Mouse (Mus musculus) urinary bladder, adult 2 months (tissue): Measurements from ENCODE around the gene Entr1. TPM values are rescaled to one million over a fixed set of nuclear protein-coding genes. Genes with fewer than 3 reads are reported as not detected.
"Not testable (repeated sequence)": the region's sequence is repeated elsewhere in the genome, so short reads cannot be mapped to it uniquely, and the experiment has no call there.

Source experiments
- DNase-seq: peaks from one replicate; pipeline ENCODE4 v3.0.0; 2022; ENCODE audit warnings: low spot score
- polyA plus RNA-seq: library from polyadenylated mRNA; depleted of rRNA; stranded (reverse); fragments of >200 nt; gene quantifications from 2 replicates; pipeline ENCODE4 v1.2.3, GENCODE M21; 2012

Entr1 gene
- polyA plus RNA-seq, 1 experiment, result 140 TPM

DNA sequence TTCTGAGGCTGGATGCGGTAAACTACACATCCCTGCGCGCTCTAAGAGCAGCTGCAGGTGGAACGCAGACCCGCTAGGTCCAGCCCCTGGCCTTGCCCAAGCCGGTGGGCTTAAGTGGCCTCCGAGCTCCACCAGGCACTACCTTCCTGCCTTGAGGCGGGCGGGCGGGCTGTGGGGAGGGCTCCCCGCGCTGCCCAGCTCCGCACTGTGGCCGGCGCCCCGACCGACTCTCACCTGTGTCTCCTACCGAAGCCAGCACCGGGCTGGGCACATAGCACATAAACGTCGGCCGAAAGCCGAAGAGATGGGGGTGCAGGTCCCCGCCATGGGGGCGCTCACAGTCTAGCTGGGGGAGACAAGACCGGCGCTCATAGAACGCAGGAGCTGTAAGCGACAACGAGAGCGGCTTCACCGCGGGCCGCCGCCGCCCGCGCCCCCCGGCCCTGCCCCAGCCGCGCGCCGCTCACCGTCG lies 398 bp downstream of the Entr1 start:
- DNase-seq, result no peak

DNA sequence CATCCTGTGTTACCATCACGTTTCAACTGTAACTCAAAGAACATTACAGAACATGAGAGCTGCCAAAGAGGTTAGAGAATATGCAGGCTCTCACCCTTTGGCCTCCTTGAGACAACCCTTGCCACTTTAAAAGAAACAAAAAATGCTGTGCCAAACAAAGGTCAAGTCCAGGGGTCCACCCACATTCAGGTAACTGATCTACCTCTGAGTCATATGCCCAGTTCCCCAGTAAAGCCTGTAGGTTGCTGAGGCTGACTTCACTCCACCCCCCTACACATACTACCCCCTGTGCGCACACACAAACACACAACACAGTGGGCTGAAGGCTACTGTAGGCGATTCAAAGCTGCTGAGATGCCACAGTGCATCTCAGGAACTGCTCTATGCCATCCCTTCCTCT lies 1.4 kb downstream of the Entr1 start:
- DNase-seq, result no peak

DNA sequence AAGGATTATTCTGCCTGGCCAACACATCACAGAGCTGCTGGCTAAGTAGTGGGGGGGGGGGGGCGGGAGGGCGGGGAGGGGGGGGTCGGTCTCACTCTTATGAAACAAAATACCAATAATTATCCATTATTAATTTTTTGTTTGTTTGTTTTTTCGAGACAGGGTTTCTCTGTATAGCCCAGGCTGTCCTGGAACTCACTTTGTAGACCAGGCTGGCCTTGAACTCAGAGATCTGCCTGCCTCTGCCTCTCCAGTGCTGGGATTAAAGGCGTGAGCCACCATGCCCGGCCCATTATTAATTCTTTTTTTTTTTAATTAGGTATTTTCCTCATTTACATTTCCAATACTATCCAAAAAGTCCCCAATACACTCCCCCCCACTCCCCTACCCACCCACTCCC lies 8.2 kb downstream of the Entr1 start:
- DNase-seq, result not testable (repeated sequence)

DNA sequence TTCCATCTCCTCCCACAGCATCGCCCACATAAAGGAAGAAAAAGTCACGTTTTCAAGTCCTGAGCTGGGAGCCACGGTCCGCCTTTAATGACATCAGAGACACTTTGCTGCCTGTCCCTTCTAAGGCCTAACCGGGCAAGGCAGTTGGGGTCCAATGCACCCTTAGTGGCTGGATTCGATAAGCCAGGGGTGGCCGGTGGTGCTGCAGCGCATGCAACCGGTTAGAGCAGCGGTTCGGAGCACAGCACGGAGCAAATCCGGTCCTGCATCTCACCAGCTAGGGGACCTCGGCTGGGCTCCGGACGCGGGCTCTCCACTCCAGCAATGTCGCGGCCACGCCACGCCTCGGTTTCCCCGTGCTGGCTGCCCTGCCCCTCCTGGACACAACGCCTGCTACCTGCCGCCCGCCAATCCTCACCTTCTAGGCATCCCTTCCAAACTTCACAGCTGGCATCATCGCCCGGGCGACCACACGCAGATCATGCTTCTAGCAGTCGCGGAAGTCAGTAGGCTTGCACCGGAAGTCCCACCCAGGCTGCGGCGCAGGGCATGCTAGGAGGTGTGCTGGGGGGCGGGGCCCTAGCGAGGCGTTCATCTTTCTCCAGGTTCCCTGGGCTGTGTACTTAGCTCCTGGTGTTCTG lies 8.9 kb downstream of the Entr1 start, which contains the start of gene Snapc4:
Snapc4 (minus strand) TSS at position 523 of the 641 bp plus-strand sequence.
- DNase-seq, result peak; percentile 61

DNA sequence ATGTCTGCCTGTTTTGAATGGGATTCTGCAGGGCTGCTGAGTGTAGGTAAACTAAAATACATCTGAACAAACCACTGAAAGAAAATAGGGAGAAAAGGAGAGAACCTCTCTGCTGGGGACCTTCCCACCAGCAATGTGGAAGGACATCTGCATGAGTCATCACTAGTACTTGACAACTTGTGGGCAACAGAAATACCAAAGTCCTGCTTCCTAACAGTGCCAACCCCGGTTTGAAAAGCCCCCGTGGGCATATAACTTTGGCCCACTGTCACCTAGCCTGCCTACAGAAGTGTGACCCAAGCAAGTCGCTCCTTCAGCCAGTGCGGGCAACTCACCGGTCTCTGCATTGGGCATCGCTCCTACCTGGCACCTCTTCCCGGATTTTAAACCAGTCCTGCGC lies 16.7 kb downstream of the Entr1 start:
- no peak for DNase-seq

DNA sequence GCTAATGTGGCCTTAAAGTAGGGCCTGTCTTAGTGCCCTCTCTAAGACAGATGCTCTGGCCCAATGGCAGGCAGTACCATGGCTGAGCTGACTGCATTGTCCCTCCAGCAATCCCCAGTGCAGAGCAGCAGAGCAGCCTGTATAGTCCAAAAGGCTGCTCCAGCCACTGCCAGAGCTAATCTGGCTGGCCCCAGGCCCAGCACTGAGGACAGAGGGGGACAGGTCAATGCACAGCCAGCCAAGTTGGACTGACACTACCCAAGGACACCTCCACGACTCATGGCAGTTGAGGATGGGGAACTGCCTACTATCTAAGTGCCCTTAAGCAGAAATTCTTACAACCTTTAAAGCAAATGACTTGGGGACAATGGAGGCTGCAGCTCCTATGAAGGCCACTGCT lies 20.5 kb downstream of the Entr1 start:
- DNase-seq, result no peak

DNA sequence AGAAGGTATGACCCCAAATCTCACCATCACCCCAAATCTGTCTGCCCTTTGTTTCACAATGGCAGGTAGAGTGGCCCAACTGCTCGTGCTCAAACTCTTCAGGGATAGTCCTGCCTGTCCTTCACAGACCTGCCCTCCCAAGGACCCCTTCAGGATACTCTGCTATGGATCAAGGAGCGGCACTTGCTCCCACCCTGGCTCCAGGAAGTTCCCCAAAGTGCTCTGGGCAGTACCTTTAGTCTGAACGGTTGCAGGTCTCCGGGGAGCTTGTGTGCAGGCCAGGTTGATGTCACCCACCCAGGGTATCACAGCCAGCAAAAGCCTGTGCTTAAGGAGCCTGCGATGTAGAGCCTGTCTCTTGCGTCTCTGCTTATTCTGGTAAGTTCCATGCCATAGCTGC lies 21.2 kb downstream of the Entr1 start:
- no peak for DNase-seq

DNA sequence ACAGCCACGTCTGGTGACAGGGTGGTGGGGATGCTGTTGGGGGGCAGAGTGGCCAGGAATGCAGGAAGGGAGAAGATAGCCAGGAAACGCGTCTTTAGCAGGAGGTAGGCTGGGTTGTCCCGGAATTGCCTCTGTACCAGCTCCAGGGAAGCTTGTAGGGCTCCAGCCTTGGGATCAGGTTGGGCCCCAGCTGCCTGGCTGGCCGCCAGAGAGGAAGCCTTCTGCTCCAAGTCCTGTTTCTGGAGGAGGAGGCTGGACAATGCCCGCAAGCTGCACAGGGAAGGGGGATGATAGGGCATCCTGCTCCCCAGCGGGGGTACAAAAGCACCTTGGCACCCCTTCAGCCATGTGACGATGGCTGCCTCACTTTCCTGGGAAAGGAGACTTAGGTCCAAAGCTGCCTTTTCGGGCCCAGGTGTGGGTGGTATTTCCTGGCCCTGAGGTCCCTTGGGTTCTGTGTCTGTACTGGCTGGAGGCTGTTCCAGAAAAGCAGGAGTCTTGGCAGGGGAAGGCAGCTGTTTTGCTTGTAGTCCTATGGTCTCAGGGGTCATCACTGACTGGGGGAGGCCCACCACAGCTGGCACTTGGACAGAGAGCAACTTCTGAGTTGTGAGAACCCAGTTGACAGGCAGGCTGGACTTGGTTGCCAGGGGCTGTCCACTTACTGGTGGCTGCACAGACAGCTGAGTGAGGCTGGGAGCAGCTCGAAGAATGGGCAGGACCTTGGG lies 24.2 kb downstream of the Entr1 start:
- no peak for DNase-seq

DNA sequence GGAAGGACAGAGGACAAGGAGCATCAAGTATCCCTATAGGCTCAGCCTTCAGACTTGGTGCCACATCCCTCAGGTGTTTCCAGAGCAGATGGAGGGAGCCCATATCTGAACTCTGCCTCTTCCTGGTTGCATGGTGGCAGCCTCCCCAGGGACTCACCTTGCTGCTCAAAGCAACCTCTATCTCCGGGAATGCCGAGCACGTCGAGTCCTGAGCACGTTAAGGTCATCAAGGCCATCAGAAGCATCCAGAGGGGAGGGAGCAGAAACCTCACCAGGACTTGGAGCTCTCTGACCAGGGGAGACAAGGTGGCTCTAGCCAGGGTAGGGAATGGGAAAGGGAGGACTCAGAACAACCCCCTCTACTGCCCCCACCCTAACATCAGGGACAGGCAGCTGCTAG lies 25.6 kb downstream of the Entr1 start:
- DNase-seq, result no peak

DNA sequence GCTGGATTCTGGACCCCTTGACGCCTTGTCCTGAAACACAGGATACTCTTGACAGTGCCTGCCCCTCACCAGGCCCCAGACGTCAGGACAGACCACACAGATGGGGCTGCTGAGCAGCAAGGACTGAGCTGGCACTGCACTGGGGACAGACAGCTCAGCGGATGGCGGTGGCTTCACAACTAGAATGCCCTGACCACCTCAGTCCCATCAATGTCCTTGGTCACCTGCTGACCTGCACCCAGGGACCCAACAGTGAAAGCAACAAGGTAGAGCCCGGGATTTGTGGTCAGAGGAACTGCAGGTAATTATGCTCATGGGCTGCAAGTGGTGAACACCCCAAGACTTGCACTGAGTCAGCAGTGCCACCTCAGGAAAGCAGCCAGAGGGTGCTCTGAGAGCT lies 26.1 kb downstream of the Entr1 start:
- DNase-seq, result no peak

DNA sequence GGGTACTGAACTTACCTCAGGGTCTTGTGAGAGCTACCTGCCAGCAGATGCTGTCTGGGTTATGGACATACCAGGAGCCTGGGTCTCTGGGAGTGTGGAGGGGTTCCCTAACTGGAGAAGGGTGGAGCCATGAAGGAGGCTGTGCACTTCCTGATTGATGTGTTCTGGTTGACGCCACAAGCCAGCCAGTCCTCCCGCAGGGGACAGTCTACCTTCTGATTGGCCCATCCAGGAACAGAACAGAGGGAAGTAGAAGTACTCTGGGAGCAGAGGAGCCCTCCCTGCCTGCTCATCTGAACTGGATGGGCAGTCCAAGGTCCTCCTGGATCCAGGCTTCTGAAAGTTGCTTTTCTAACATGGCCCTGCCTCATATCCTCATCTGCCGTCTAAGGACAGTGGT lies 28.3 kb downstream of the Entr1 start, which contains the start of gene Card9:
Card9 (minus strand) TSS at position 147 of the 400 bp plus-strand sequence.
- no peak for DNase-seq

DNA sequence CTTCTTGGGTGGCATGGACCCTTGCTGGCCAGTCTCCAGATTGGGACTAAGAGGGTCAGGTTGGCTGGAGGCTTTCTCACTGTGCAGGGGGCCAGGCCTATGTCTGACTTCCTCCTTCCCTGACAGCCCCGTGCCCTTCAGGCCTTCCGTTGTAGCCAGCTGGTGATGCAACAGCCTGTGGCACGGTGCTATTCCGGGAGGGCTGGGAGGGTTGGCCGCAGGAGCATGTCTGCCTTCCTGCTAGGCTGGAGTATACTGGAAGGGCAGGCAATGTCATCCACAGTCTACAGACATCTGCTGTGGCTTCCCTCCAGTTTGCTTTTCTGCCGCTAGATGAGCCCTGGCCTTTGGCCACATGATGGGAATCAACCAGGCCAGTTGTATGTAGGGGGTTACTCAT lies 29.1 kb downstream of the Entr1 start:
- DNase-seq, result no peak

DNA sequence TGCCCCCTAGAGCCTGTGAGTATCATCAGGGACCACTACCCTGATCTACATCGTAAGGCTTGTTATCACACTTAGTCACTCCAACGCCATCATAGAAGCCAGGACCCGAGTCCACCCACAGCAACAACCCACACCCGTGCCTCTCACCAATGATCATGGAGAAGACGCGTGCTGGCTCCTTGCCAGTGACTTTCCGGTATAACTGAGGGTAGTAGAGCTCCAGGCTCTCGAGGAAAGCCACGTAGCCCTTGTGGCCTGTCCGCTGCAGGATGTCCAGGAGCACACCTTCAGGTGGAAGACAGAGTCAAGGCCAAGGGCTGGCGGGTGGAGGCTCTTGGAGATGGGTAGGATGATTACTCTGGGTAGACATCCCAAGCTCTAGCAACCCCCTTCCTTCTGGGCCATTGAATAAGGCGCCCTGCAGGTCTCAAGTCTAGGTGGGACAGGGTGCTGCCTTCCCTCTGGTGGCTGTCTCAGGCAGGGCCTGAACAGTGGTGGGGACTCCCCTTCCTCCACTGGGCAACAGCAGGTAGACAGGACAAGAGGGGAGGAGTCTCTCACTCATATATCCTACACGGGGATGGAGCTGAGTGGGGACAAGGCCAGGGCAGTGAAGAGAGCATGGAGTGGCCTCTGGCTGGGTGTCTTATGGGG lies 30.3 kb downstream of the Entr1 start:
- no peak for DNase-seq

DNA sequence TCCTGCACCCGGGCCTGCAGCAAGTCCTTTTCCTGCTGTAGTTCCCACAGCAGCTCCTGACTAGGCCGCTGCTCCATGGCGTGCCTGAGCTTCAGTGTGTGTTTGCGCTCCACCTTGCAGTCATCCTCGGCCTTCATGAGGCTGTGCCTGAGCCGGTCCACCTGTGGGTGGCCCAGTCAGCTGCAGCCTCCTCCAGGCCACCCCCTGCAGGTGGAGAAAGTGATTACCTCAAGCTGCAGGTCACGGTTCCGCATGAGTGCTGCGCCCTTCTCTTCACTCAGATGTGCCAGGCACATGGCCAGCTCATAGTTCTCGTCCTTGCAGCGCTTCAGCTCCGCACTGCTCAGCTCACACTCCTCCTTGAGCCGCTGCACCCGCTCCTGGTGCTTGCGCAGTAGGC lies 31.6 kb downstream of the Entr1 start:
- DNase-seq, result no peak

DNA sequence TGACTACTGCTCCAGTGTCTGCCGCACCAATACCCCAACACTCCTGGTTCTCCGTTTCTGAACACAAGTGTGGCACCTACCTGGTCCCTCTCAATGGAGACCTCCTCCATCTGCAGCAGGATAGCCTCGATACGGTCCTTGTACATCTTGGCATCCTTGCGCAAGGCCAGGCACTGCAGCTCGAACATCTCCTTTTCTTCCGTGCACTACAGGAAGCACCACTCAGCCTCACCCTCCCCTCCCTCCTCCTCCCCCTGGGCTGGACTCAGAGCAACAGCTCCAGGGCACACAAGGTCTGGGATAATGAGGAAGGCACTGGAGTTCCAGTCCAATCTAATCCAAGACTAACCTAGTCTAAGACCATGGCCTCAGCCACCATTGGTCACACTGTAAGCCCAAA lies 32.4 kb downstream of the Entr1 start:
- DNase-seq, result no peak

DNA sequence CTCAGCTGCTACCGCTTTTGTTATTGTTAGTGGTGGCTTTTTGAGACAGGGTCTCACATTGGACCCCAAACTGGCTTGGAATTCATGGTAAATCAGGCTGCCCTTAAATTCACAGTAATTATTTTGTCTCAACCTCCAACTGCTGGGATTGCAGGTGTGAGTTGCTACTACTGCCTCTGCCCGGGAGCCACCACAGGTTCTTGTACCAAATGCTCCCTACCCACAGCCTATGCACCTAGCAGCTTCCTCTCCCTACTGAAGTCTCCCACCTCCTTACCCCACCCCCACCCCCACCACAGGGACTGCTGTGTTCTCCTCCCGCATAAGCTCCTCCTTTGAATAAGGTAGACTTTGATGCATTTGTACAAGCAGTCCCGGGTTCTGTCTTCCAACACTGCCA lies 32.9 kb downstream of the Entr1 start:
- DNase-seq, result no peak

DNA sequence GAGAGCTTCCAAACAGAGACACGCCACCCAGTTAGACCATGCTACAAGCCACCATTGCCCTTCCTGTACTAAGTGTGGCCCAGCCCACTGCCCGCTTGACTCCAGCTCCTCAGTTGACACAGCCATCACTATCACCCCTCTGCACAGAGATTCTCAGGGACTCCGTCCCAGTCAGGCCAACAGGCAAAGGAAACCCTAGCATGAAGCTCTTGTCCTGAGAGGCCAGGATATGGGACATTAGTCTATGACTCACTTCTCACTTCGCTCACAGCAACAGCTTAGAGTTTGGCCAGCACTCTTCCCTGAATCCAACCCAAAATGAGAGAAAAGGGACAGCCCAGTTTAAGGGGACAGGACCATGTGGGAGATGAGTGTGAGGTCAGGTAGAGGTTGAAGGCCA lies 34.7 kb downstream of the Entr1 start:
- no peak for DNase-seq

DNA sequence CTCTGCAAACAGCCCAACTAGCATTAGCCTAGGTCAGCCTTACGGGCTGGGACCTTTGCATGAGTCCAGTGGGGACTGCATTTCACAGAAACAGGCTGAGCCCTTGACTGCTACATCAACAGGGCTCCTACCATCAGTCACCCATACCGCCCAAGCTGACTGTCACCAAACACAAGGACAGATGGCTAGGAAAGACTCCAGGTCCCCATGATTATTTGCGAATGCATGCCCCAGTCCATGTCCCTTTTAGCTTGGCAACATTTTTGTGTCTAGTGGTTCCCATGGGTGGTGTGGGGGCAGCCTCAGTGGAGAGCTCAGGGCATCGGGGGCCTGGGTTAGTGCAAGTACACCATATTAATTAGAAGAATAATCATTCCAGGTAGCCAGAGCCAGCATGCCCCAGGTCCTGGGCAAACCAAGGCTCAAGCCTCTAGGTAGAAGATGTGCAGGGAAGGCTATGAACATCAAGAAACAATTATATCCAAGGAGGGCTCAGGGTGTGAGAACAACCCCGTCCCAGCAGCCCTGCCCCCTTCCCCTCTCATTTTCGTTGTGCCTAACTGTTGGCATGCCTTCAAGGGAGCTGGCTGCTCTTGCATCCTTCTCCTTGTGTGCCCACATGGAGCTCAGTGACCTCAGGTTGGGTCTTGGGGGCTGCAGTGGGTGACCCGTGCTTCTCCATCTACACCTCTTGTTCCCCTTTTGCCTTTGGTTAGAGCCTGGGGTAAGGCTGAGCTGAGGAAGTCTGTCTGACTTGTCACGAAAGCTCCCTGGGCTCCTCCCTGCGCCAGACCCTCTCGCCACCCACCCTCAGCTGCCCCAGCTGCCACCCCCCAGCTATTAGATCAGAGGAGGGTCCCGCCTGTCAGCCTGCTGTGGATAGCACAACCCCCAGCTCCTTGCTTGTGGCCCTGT lies 35.8 kb downstream of the Entr1 start:
- DNase-seq, result no peak

DNA sequence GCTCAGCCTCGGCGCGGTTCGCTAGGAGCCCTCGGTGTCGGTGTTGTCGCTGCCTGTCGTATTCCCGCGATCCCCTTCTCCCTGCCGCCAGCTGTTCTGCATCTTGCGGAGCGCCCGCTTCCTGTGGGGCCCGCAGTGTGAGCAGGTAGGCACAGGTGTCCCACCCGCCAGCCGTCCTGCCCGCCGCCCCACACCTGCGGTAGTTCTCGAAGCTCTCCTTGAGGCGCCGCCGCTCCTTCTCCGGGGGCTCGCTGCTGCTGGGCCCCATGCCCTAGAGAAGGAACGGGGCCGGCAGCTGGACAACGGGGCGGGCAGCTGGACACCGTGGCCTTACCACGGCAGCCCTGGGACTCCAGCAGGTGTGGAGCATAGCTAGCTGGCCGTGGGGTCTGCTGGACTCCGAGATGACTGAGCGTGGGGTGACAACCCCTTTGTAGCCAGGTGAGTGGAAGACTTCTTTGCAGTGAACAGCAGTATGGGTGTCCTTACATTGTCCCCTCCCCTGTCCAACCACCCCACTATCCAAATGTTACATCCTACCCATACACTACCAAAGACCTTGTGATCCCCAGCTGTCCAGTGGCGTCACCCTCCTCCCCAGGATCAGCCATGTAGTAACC lies 36.7 kb downstream of the Entr1 start:
- DNase-seq, result peak; percentile 49

DNA sequence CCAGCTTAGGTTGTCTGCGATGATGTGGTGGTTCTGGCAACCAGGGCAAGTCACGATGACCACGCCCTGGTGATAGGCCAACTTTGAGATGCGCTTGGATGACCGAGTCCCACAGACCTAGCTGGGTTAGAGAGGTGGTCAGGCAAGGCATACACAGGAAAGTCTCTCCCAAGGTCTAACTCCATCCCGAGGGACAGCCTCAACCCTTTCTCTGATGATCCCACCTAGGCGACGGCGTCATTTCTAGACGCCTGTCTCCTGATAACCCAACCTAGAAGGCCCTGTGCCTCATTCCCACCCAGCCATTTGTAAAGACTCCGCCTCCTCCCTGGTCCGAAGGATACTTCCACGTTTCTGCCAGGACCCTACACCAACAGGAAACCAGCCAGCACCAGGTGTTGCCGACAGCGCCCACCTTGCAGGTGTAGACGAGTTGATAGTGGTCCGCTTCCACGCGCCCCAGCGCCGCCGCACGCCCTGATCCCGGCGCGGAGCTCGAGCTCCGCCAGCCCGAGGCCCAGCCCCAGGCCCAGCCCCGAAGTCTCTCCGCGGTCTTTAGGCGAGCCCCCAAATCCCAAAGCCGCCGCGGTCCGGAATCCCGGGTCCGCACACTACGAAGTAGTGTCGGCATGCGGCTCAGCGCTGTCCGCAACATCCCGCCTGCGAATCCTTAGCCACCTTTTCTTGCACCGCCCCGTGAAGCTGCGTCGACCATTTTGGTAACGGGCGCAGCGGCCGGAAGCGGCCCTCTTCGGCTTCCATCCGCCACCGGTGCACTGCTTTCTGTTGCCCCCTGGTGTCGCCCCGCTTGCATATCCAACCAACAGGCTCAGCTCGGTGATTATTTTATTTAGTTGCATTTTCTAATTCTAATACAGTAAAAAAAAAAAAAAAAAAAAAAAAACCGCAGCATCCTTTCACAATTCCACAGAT lies 37.5 kb downstream of the Entr1 start, which contains the start of gene Dnlz:
Dnlz (minus strand) TSS at position 753 of the 933 bp plus-strand sequence.
- DNase-seq, result peak; percentile 87
